Mouse (Mus musculus) urinary bladder, postnatal 10 days (tissue): Measurements from ENCODE around the gene Usp33.

Experiments
- DNase-seq: peaks from one replicate; pipeline ENCODE4 v3.0.0; 2022; ENCODE audit warnings: low spot score

Gene Usp33

GRCm38 (mm10) chr3:152342961-152343517 lies 3.2 kb upstream of the Usp33 start:
- DNase-seq, result no peak

GRCm38 (mm10) chr3:152346633-152347141 lies 409 bp downstream of the Usp33 start:
- DNase-seq, result no peak

- DNase-seq, result no peak
These were observed 949 bp downstream of the Usp33 start for GRCm38 (mm10) chr3:152347227-152347626.

GRCm38 (mm10) chr3:152348011-152348830 lies 1.9 kb downstream of the Usp33 start:
- no peak for DNase-seq

- DNase-seq, result no peak
These were observed 4.2 kb downstream of the Usp33 start for GRCm38 (mm10) chr3:152350431-152350830.

GRCm38 (mm10) chr3:152350966-152351365 lies 4.7 kb downstream of the Usp33 start:
- DNase-seq, result no peak

- no peak for DNase-seq
These were observed 6.0 kb downstream of the Usp33 start for GRCm38 (mm10) chr3:152352289-152352688.

- DNase-seq, result no peak
These were observed 7.3 kb downstream of the Usp33 start for GRCm38 (mm10) chr3:152353434-152354177.

- DNase-seq, result no peak
These were observed 9.1 kb downstream of the Usp33 start for GRCm38 (mm10) chr3:152355361-152355760.

GRCm38 (mm10) chr3:152356751-152357150 lies 10.5 kb downstream of the Usp33 start:
- DNase-seq, result no peak

- no peak for DNase-seq
These were observed 12.9 kb downstream of the Usp33 start for GRCm38 (mm10) chr3:152359151-152359550.

GRCm38 (mm10) chr3:152364181-152364580 lies 17.9 kb downstream of the Usp33 start:
- no peak for DNase-seq

- no peak for DNase-seq
These were observed 29.8 kb downstream of the Usp33 start for GRCm38 (mm10) chr3:152376063-152376462.

GRCm38 (mm10) chr3:152384106-152384505 lies 37.8 kb downstream of the Usp33 start:
- no peak for DNase-seq

- peak; percentile 64 for DNase-seq
These were observed 49.3 kb downstream of the Usp33 start, which contains the start of gene Zzz3 for GRCm38 (mm10) chr3:152395350-152396277. TSS of gene Zzz3 (plus strand) at chr3:152395473.

- peak; percentile 94 for DNase-seq
These were observed 50.2 kb downstream of the Usp33 start for GRCm38 (mm10) chr3:152396278-152396987.

GRCm38 (mm10) chr3:152396988-152397314 lies 50.7 kb downstream of the Usp33 start:
- no peak for DNase-seq

- no peak for DNase-seq
These were observed 51.2 kb downstream of the Usp33 start for GRCm38 (mm10) chr3:152397335-152397940.

- no peak for DNase-seq
These were observed 54.2 kb downstream of the Usp33 start for GRCm38 (mm10) chr3:152400441-152400840.

GRCm38 (mm10) chr3:152400875-152401274 lies 54.6 kb downstream of the Usp33 start:
- DNase-seq, result no peak
